In the genomic region with DNA sequence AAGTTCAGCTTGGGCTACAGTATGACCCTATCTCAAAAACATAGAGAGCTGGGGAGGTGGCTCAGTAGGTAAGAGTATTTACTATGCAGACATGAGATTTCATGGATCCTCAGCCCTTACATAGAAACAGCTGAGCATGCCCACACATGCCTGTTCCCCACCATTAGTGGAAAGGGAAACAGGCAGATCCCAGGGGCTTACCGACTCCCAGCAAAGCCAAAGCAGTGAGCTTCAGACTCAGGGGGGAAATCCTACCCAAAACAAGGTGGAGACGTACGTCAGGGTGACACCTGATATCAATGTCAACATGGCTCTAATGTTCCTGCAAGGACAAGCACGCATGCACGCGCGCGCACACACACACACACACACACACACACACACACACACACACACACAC, we compare ENCODE assay signal across 33 mouse cellular contexts. TPM values are rescaled to one million over a fixed set of nuclear protein-coding genes. Genes with fewer than 3 reads are reported as not detected.
"Had no signal": no experiment of that assay in that cellular context is flagged by ENCODE, and none has a peak within 500 bp of the region (broad histone marks: within the 10 kb centered on the region; RNA-seq: fewer than 3 reads in every experiment).

No protein-coding gene starts in this region.

- H3K27ac ChIP-seq: limb, embryonic 10.5 days; limb, embryonic 12.5 days; limb, embryonic 13.5 days; limb, embryonic 15.5 days; liver, embryonic 12.5 days; liver, embryonic 13.5 days; liver, embryonic 14.5 days; liver, embryonic 15.5 days; lung, embryonic 15.5 days; macrophage; midbrain, embryonic 10.5 days; midbrain, embryonic 12.5 days; midbrain, embryonic 13.5 days; midbrain, embryonic 15.5 days; neural tube, embryonic 12.5 days had no signal

- H3K27me3 ChIP-seq: limb, embryonic 12.5 days; limb, embryonic 13.5 days; limb, embryonic 15.5 days; liver, embryonic 13.5 days; liver, embryonic 15.5 days; lung, embryonic 15.5 days; midbrain, embryonic 13.5 days; midbrain, embryonic 15.5 days; neural tube, embryonic 12.5 days had no signal

- DNase-seq: left cerebral cortex, postnatal 4 days; liver; liver, embryonic 13.5 days; liver, postnatal 0 days; lung, adult 18-20 months; lung, adult 2 months; lung, embryonic 14.5 days; lung, postnatal 10 days; lung, postnatal 14 days; lung, postnatal 36 days; lung, postnatal 4 days; midbrain, embryonic 14.5 days had no signal

- H3K36me3 ChIP-seq: limb, embryonic 10.5 days; limb, embryonic 12.5 days; limb, embryonic 13.5 days; limb, embryonic 15.5 days; liver, embryonic 12.5 days; liver, embryonic 13.5 days; liver, embryonic 15.5 days; lung, embryonic 15.5 days; midbrain, embryonic 10.5 days; midbrain, embryonic 12.5 days; midbrain, embryonic 13.5 days; midbrain, embryonic 15.5 days; neural tube, embryonic 12.5 days had no signal

- H3K9me3 ChIP-seq: limb, embryonic 10.5 days; limb, embryonic 12.5 days; limb, embryonic 13.5 days; limb, embryonic 15.5 days; liver, embryonic 12.5 days; liver, embryonic 13.5 days; liver, embryonic 15.5 days; lung, embryonic 15.5 days; midbrain, embryonic 10.5 days; midbrain, embryonic 12.5 days; midbrain, embryonic 13.5 days; midbrain, embryonic 15.5 days; neural tube, embryonic 12.5 days had no signal

- ATAC-seq: liver, embryonic 12.5 days; liver, postnatal 0 days; lung, postnatal 0 days; midbrain, embryonic 13.5 days; midbrain, embryonic 15.5 days; midbrain, embryonic 16.5 days had no signal

- H3K4me3 ChIP-seq: limb, embryonic 10.5 days; limb, embryonic 12.5 days; limb, embryonic 13.5 days; limb, embryonic 15.5 days; liver, embryonic 12.5 days; liver, embryonic 13.5 days; liver, embryonic 15.5 days; lung, embryonic 15.5 days; megakaryocyte, embryonic 14.5 days; midbrain, embryonic 10.5 days; midbrain, embryonic 12.5 days; midbrain, embryonic 13.5 days; midbrain, embryonic 15.5 days; myocyte; neural tube, embryonic 12.5 days had no signal

- H3K4me2 ChIP-seq: limb, embryonic 12.5 days; limb, embryonic 13.5 days; limb, embryonic 15.5 days; liver, embryonic 11.5 days; liver, embryonic 12.5 days; liver, embryonic 13.5 days; liver, embryonic 15.5 days; lung, embryonic 14.5 days; lung, embryonic 15.5 days; midbrain, embryonic 11.5 days; midbrain, embryonic 12.5 days; midbrain, embryonic 13.5 days; midbrain, embryonic 15.5 days; neural tube, embryonic 12.5 days had no signal

- H3K9ac ChIP-seq: limb, embryonic 12.5 days; limb, embryonic 13.5 days; limb, embryonic 15.5 days; liver, embryonic 12.5 days; liver, embryonic 13.5 days; liver, embryonic 14.5 days; liver, embryonic 15.5 days; liver, postnatal 0 days; lung, embryonic 14.5 days; lung, embryonic 15.5 days; midbrain, embryonic 12.5 days; midbrain, embryonic 13.5 days; midbrain, embryonic 15.5 days; neural tube, embryonic 12.5 days had no signal

- H3K4me1 ChIP-seq: limb, embryonic 12.5 days; liver, embryonic 12.5 days; liver, embryonic 13.5 days; liver, embryonic 15.5 days; midbrain, embryonic 13.5 days; neural tube, embryonic 12.5 days had no signal

RNA-seq across cellular contexts. Expression of a gene that starts 21.7 kb away (rescaled TPM):
- total RNA-seq: megakaryocyte-erythroid progenitor cell, adult 5-6 weeks had no signal
